ENCODE assay signal across 23 mouse cellular contexts in genomic region chr16:46251639-46252038, GRCm38 (mm10).
DNase-seq lines count a peak whose midpoint lies in the region; ATAC-seq and TF ChIP-seq lines count a peak whose summit lies in the region.
"Had no signal": no experiment of that assay in that cellular context is flagged by ENCODE, and none has a peak within 500 bp of the region (broad histone marks: within the 10 kb centered on the region; RNA-seq: fewer than 3 reads in every experiment).

No protein-coding gene starts in this region.

- no peaks in the 10 kb centered on the region for H3K4me1 ChIP-seq in embryonic facial prominence, embryonic 14.5 days (ENCODE audit: control insufficient read depth, insufficient read depth, low read length)
- no peaks in the 10 kb centered on the region for H3K4me1 ChIP-seq in embryonic facial prominence, embryonic 10.5 days
- H3K4me1 ChIP-seq in CH12.LX (ENCODE audit: control insufficient read depth in 1 of 2, insufficient read depth in 2 of 2): peaks cover 7 to 23% of the 10 kb centered on the region in 2 experiments; a peak in 3 of 4 replicates
- no peaks in the 10 kb centered on the region for H3K4me1 ChIP-seq in limb, embryonic 14.5 days (ENCODE audit: control insufficient read depth, insufficient read depth, low read length)
- no peaks in the 10 kb centered on the region for H3K4me1 ChIP-seq in heart, embryonic 10.5 days
- H3K4me1 ChIP-seq: embryonic facial prominence, embryonic 12.5 days; forebrain, embryonic 13.5 days; forebrain, embryonic 15.5 days had no signal

- no peaks in the 10 kb centered on the region for H3K9me3 ChIP-seq in embryonic facial prominence, embryonic 14.5 days (ENCODE audit: control insufficient read depth, low read length)
- H3K9me3 ChIP-seq in embryonic facial prominence, embryonic 10.5 days: no peaks in the 10 kb centered on the region
- H3K9me3 ChIP-seq in CH12.LX (replicated peaks; ENCODE audit: low read length): peaks cover 36% of the 10 kb centered on the region
- H3K9me3 ChIP-seq in limb, embryonic 14.5 days (ENCODE audit: control insufficient read depth, low read length): no peaks in the 10 kb centered on the region
- H3K9me3 ChIP-seq in heart, embryonic 10.5 days: no peaks in the 10 kb centered on the region
- H3K9me3 ChIP-seq: embryonic facial prominence, embryonic 12.5 days; forebrain, embryonic 13.5 days; forebrain, embryonic 15.5 days had no signal

- 61% methylated on average over 4 of the region's 4 CpGs for WGBS in embryonic facial prominence, embryonic 14.5 days
- 70% methylated on average over 4 of the region's 4 CpGs for WGBS in embryonic facial prominence, embryonic 10.5 days
- WGBS in limb, embryonic 14.5 days: 68% methylated on average over 4 of the region's 4 CpGs
- 77% methylated on average over 4 of the region's 4 CpGs for WGBS in heart, embryonic 10.5 days

- ATAC-seq in embryonic facial prominence, embryonic 14.5 days (ENCODE audit: low read depth): peak; percentile 70; the same call in 1 of the 2 replicates
- ATAC-seq in limb, embryonic 14.5 days (ENCODE audit: low FRiP score, low read depth): peak; percentile 44; the same call in 1 of the 2 replicates
- ATAC-seq: CD4-positive, CD25-positive, alpha-beta regulatory T cell, adult 4 months; forebrain, embryonic 13.5 days; forebrain, embryonic 15.5 days; forebrain, postnatal 0 days had no signal

- H3K9ac ChIP-seq in embryonic facial prominence, embryonic 14.5 days (ENCODE audit: low read depth, low read length): no peak overlapping the region
- H3K9ac ChIP-seq in CH12.LX (ENCODE audit: insufficient read depth, low read depth): no peak overlapping the region
- H3K9ac ChIP-seq in limb, embryonic 14.5 days (ENCODE audit: low read depth, low read length, severe bottlenecking): no peak overlapping the region
- H3K9ac ChIP-seq: embryonic facial prominence, embryonic 12.5 days; forebrain, embryonic 13.5 days; forebrain, embryonic 15.5 days; forebrain, postnatal 0 days had no signal

- no peak overlapping the region for H3K27ac ChIP-seq in embryonic facial prominence, embryonic 14.5 days (replicated peaks; ENCODE audit: low read depth, low read length)
- H3K27ac ChIP-seq in embryonic facial prominence, embryonic 10.5 days (replicated peaks): no peak overlapping the region
- H3K27ac ChIP-seq in CH12.LX (ENCODE audit: insufficient read depth, low read depth): no peak overlapping the region
- H3K27ac ChIP-seq in limb, embryonic 14.5 days (replicated peaks; ENCODE audit: low read depth, low read length): no peak overlapping the region
- H3K27ac ChIP-seq in heart, embryonic 10.5 days: no peak overlapping the region
- H3K27ac ChIP-seq: embryonic facial prominence, embryonic 12.5 days; forebrain, embryonic 13.5 days; forebrain, embryonic 15.5 days had no signal

- no peak for TF ChIP-seq POLR2A in CH12.LX (IDR thresholded peaks at IDR 0.05; ENCODE audit: low read depth, low read length)
- TF ChIP-seq POLR2A in limb, embryonic 14.5 days (IDR thresholded peaks at IDR 0.05; ENCODE audit: borderline replicate concordance, extremely low read depth, insufficient read depth, insufficient read length): no peak
- no peak for TF ChIP-seq POLR2A in myocyte (IDR thresholded peaks at IDR 0.05; ENCODE audit: insufficient read length, low read depth)

- peak in 1 of 2 experiments; percentile 47; a peak in 2 of 4 replicates for TF ChIP-seq CTCF in CH12.LX (conservative IDR thresholded peaks at IDR 0.05 in 1 of 2, IDR thresholded peaks at IDR 0.05 in 1 of 2; ENCODE audit: low read depth in 2 of 2, low read length in 2 of 2)

- DNase-seq in embryonic facial prominence, embryonic 14.5 days (ENCODE audit: low spot score): peak; percentile 51
- DNase-seq in embryonic facial prominence, embryonic 10.5 days (ENCODE audit: low spot score): no peak
- peak; percentile 63 for DNase-seq in CH12.LX (ENCODE audit: extremely low read depth)
- no peak for DNase-seq in limb, embryonic 14.5 days (ENCODE audit: low spot score)
- no peak for DNase-seq in heart, embryonic 10.5 days (ENCODE audit: low spot score)
- DNase-seq in right cerebral cortex, postnatal 36 days (ENCODE audit: low spot score in 2 of 2): no peak
- DNase-seq: adrenal gland, adult 2 months; adrenal gland, postnatal 10 days; adrenal gland, postnatal 25 days; B cell, adult 2 months; cerebellum, adult 11 months; cerebellum, adult 18-20 months; cerebellum, adult 8-10 months; cerebellum, adult 9-11 months; cerebellum, postnatal 14 days; cerebellum, postnatal 36 days; embryo, embryonic 11 days; forebrain, postnatal 0 days had no signal

- peak; percentile 47 for TF ChIP-seq RAD21 in CH12.LX (IDR thresholded peaks at IDR 0.05; ENCODE audit: low read depth, low read length)

- dilution Hi-C loops in CH12.LX (cut with MboI; ENCODE audit: extremely low pct_ligation_motif_present, extremely low pct_unique_long_range_greater_than_20kb, low sequenced_read_pairs): no loop called here

- H3K36me3 ChIP-seq in embryonic facial prominence, embryonic 14.5 days (ENCODE audit: control insufficient read depth, insufficient read depth, low read length): no peaks in the 10 kb centered on the region
- no peaks in the 10 kb centered on the region for H3K36me3 ChIP-seq in embryonic facial prominence, embryonic 10.5 days (replicated peaks)
- H3K36me3 ChIP-seq in CH12.LX (replicated peaks in 1 of 2; ENCODE audit: control insufficient read depth in 1 of 2, insufficient read depth in 1 of 2, low read length in 1 of 2): no peaks in the 10 kb centered on the region
- H3K36me3 ChIP-seq in limb, embryonic 14.5 days (ENCODE audit: control insufficient read depth, insufficient read depth, low read length): no peaks in the 10 kb centered on the region
- H3K36me3 ChIP-seq in myocyte (ENCODE audit: control insufficient read depth, insufficient read depth): no peaks in the 10 kb centered on the region
- no peaks in the 10 kb centered on the region for H3K36me3 ChIP-seq in heart, embryonic 10.5 days
- H3K36me3 ChIP-seq: embryonic facial prominence, embryonic 12.5 days; forebrain, embryonic 15.5 days had no signal

- no peak overlapping the region for H3K4me2 ChIP-seq in embryonic facial prominence, embryonic 14.5 days (ENCODE audit: low read depth, low read length)
- H3K4me2 ChIP-seq in CH12.LX (ENCODE audit: insufficient read depth, low read depth, poor library complexity, severe bottlenecking): peak overlapping the region; percentile 72; the same call in 1 of the 2 replicates
- no peak overlapping the region for H3K4me2 ChIP-seq in limb, embryonic 14.5 days (replicated peaks; ENCODE audit: low read depth, low read length, severe bottlenecking)
- no peak overlapping the region for H3K4me2 ChIP-seq in myocyte (ENCODE audit: low read depth)
- H3K4me2 ChIP-seq: embryonic facial prominence, embryonic 12.5 days; forebrain, embryonic 13.5 days; forebrain, embryonic 15.5 days had no signal

- H3K79me2 ChIP-seq in CH12.LX (replicated peaks; ENCODE audit: control insufficient read depth, extremely low read depth, insufficient read depth, poor library complexity, severe bottlenecking) (no peaks in the 10 kb centered on the region), myocyte (ENCODE audit: control insufficient read depth, insufficient read depth) (no peaks in the 10 kb centered on the region)

- in situ Hi-C loops in CH12.LX (cut with MboI; ENCODE audit: low pct_ligation_motif_present, low pct_unique_long_range_greater_than_20kb, low sequenced_read_pairs): loop anchor here (5.0 kb wide), 1 partner anchor 129 kb away; the partner anchor contains the start of gene Cd96

- H3K4me3 ChIP-seq in embryonic facial prominence, embryonic 14.5 days (ENCODE audit: low read depth, low read length): no peak overlapping the region
- H3K4me3 ChIP-seq in embryonic facial prominence, embryonic 10.5 days: no peak overlapping the region
- H3K4me3 ChIP-seq in CH12.LX (replicated peaks in 1 of 3; ENCODE audit: low read depth in 2 of 3, low read length in 2 of 3, poor library complexity in 1 of 3): no peak overlapping the region
- H3K4me3 ChIP-seq in limb, embryonic 14.5 days (replicated peaks; ENCODE audit: low read length): no peak overlapping the region
- no peak overlapping the region for H3K4me3 ChIP-seq in myocyte
- H3K4me3 ChIP-seq in heart, embryonic 10.5 days: no peak overlapping the region
- H3K4me3 ChIP-seq: embryonic facial prominence, embryonic 12.5 days; forebrain, embryonic 13.5 days; forebrain, embryonic 15.5 days had no signal

- TF ChIP-seq EP300 in CH12.LX (IDR thresholded peaks at IDR 0.05; ENCODE audit: low read length): peak; percentile 78

- H3ac ChIP-seq in myocyte (ENCODE audit: control insufficient read depth, insufficient read length): no peak overlapping the region

- H3K27me3 ChIP-seq in embryonic facial prominence, embryonic 14.5 days (replicated peaks; ENCODE audit: control insufficient read depth, insufficient read depth, low read length): no peaks in the 10 kb centered on the region
- no peaks in the 10 kb centered on the region for H3K27me3 ChIP-seq in embryonic facial prominence, embryonic 10.5 days (replicated peaks; ENCODE audit: low read depth, poor library complexity, severe bottlenecking)
- H3K27me3 ChIP-seq in CH12.LX (replicated peaks) (no peaks in the 10 kb centered on the region), myocyte (ENCODE audit: control insufficient read depth, insufficient read depth, insufficient read length) (no peaks in the 10 kb centered on the region)
- no peaks in the 10 kb centered on the region for H3K27me3 ChIP-seq in limb, embryonic 14.5 days (ENCODE audit: control insufficient read depth, insufficient read depth, low read length)
- no peaks in the 10 kb centered on the region for H3K27me3 ChIP-seq in heart, embryonic 10.5 days (ENCODE audit: insufficient read depth, poor library complexity, severe bottlenecking)
- H3K27me3 ChIP-seq: embryonic facial prominence, embryonic 12.5 days; forebrain, embryonic 13.5 days; forebrain, embryonic 15.5 days had no signal

TF ChIP-seq in CH12.LX, 34 proteins besides CTCF, POLR2A, EP300 and RAD21 (continues in another document):
- TF ChIP-seq JUND (conservative IDR thresholded peaks at IDR 0.05; ENCODE audit: low read depth, low read length): no peak; the same call in 1 of the 2 replicates
- TF ChIP-seq MXI1 (IDR thresholded peaks at IDR 0.05; ENCODE audit: low read depth, low read length): peak; percentile 75
- TF ChIP-seq MYC (IDR thresholded peaks at IDR 0.05; ENCODE audit: low read depth, low read length): 0 out of 2 replicates have a peak, but pooled peaks have one; percentile 40
- peak; percentile 82 for TF ChIP-seq SIN3A (IDR thresholded peaks at IDR 0.05; ENCODE audit: low read length)
- TF ChIP-seq USF1 (IDR thresholded peaks at IDR 0.05; ENCODE audit: low read depth, low read length): no peak

TF ChIP-seq in myocyte, 11 proteins besides CTCF, POLR2A, EP300 and RAD21 (continues in another document):
- no peak for TF ChIP-seq TCF3 (IDR thresholded peaks at IDR 0.05; ENCODE audit: insufficient read length, low read depth)
- no peak for TF ChIP-seq MAX (IDR thresholded peaks at IDR 0.05; ENCODE audit: low read depth)
- TF ChIP-seq MYOG (IDR thresholded peaks at IDR 0.05; ENCODE audit: control insufficient read depth in 1 of 3, insufficient read depth in 1 of 3, insufficient read length in 2 of 3, low read depth in 2 of 3): peak in 1 of 3 experiments; percentile 49
- TF ChIP-seq REST (IDR thresholded peaks at IDR 0.05; ENCODE audit: insufficient read depth, insufficient read length): no peak
- TF ChIP-seq USF1 (IDR thresholded peaks at IDR 0.05; ENCODE audit: low read depth): no peak

Comparison
In these comparisons a context has a peak if more than half of its experiments do, and no peak if none do; other contexts are left out.
1. DNase-seq: peak in embryonic facial prominence, embryonic 14.5 days (single experiment) and CH12.LX (single experiment); none in embryonic facial prominence, embryonic 10.5 days (single experiment), limb, embryonic 14.5 days (single experiment), heart, embryonic 10.5 days (single experiment) and right cerebral cortex, postnatal 36 days (0 of 2).